Comparison of ENCODE assay signal across 8 mouse cellular contexts in the genomic region with DNA sequence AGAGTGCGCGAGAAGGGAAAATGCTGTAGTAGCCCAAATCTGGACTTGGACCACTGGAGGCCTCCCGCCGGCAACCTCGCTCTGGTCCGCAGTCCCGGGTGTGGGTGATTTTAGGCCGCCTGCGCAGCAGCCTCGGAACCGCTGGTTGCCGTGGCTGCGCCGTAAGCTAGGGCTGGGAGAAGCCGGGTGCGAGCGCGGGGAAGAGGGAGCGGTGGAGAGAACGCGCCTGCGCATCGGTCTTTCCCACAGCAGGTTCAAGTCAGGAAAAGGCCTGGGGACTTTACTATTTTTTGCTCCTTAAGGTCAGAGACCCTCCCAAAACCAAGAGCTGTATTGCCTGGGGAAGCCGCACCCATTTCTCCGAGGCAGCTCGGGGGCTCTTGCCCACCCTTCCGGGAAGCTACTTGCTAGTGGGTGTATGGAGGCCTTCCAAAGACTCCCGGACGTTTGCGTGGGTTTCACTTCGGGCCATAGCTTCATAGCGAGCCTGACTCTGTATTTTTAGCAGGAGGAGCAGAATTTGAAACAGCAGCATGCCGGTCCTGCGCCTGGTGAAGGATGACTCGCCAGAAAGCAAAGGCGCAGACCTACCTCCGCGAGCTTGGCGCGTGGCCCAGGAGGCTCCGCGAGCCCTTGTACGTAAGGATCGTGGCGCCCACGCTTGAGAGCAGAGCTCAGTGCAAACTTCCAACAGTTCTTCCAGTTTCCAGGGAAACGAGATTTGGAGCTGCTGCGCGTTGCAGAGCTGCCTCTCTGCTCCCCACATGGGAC. TPM values are rescaled to one million over a fixed set of nuclear protein-coding genes. Genes with fewer than 3 reads are reported as not detected.
DNase-seq lines count a peak whose midpoint lies in the region; ATAC-seq and TF ChIP-seq lines count a peak whose summit lies in the region.

No protein-coding gene starts in this region.

- peaks cover 69% of the 10 kb centered on the region for H3K27me3 ChIP-seq in forebrain, embryonic 11.5 days (ENCODE audit: control insufficient read depth, insufficient read depth, low read length)

- ATAC-seq in forebrain, embryonic 11.5 days (replicated peaks; ENCODE audit: low FRiP score) = no peak
- no peak for ATAC-seq in erythroid progenitor cell, adult 5-6 weeks (replicated peaks; ENCODE audit: low FRiP score, poor library complexity, severe bottlenecking)

- no peak for TF ChIP-seq POLR2A in lung, adult 2 months (IDR thresholded peaks at IDR 0.05; ENCODE audit: borderline replicate concordance, extremely low read depth, low read depth, low read length)
- peak; percentile 49 for TF ChIP-seq POLR2A in olfactory bulb, adult 2 months (IDR thresholded peaks at IDR 0.05; ENCODE audit: insufficient read depth, low read depth, low read length)

- H3K9me3 ChIP-seq in forebrain, embryonic 11.5 days (ENCODE audit: control insufficient read depth, low read length) = no peaks in the 10 kb centered on the region

- under 1% methylated on average over 49 of the region's 49 CpGs for WGBS in forebrain, embryonic 11.5 days
- WGBS in lung, adult 2 months = under 1% methylated on average over 49 of the region's 49 CpGs
- WGBS in olfactory bulb, adult 2 months = under 1% methylated on average over 49 of the region's 49 CpGs

- H3K36me3 ChIP-seq in forebrain, embryonic 11.5 days (ENCODE audit: control insufficient read depth, insufficient read depth, low read length) = no peaks in the 10 kb centered on the region

- H3K4me1 ChIP-seq in forebrain, embryonic 11.5 days (replicated peaks; ENCODE audit: control insufficient read depth, insufficient read depth, low read length) = peaks cover 13% of the 10 kb centered on the region; the same call in 1 of the 2 replicates
- peaks cover 5% of the 10 kb centered on the region; the same call in 1 of the 2 replicates for H3K4me1 ChIP-seq in lung, adult 2 months (ENCODE audit: control insufficient read depth, insufficient read depth, low read length)
- peaks cover 20% of the 10 kb centered on the region for H3K4me1 ChIP-seq in olfactory bulb, adult 2 months (ENCODE audit: control insufficient read depth, insufficient read depth, low read length)

- no peak overlapping the region for H3K27ac ChIP-seq in forebrain, embryonic 11.5 days (ENCODE audit: low read depth, low read length)
- H3K27ac ChIP-seq in olfactory bulb, adult 2 months (ENCODE audit: insufficient read depth, low read depth, low read length) = peak overlapping the region; percentile 85

- intact Hi-C loops in heart, postnatal 36 days (cut with DNase I) = loop anchor here (5.0 kb wide), 1 partner anchor 102 kb away; a partner anchor contains a TSS

- TF ChIP-seq CTCF in lung, adult 2 months (IDR thresholded peaks at IDR 0.05; ENCODE audit: insufficient read depth, low read length) = no peak
- TF ChIP-seq CTCF in olfactory bulb, adult 2 months (IDR thresholded peaks at IDR 0.05; ENCODE audit: insufficient read depth, low read depth, low read length) = no peak

- H3K9ac ChIP-seq in forebrain, embryonic 11.5 days (ENCODE audit: low read length) = no peak overlapping the region

- H3K4me2 ChIP-seq in forebrain, embryonic 11.5 days (ENCODE audit: low read depth, low read length, severe bottlenecking) = peak overlapping the region; percentile 47

- peak; percentile 64 for DNase-seq in ES-CJ7 (ENCODE audit: low read depth, low spot score)
- DNase-seq in brain, adult 2 months (ENCODE audit: low read depth, low spot score) = peak; percentile 96
- DNase-seq in forebrain, embryonic 11.5 days (ENCODE audit: low spot score) = peak; percentile 70
- DNase-seq in heart, postnatal 36 days = peak; percentile 31 to 32
- DNase-seq in layer of hippocampus, adult 9-10 months (ENCODE audit: low spot score) = peak; percentile 72
- DNase-seq in lung, adult 2 months = peak; percentile 14

- peak overlapping the region; percentile 27 for H3K4me3 ChIP-seq in forebrain, embryonic 11.5 days (ENCODE audit: low read depth, low read length)
- peak overlapping the region; percentile 39 for H3K4me3 ChIP-seq in lung, adult 2 months (replicated peaks; ENCODE audit: extremely low read depth, low read depth, low read length)
- peak overlapping the region; percentile 83 for H3K4me3 ChIP-seq in olfactory bulb, adult 2 months (ENCODE audit: insufficient read depth, low read depth, low read length)

RNA-seq across cellular contexts. Expression of a gene that starts 1.3 kb away (rescaled TPM):
- 0.13 TPM in 1 of 2 replicates, not detected in the other for polyA plus RNA-seq in forebrain, embryonic 11.5 days (2014; fragmentation: Nextera tagmentation; extraction: Ambion mirVana)
- total RNA-seq in heart, postnatal 36 days (2021) = under 1 TPM; 0.78 to 0.81 TPM
- 1.7 and 2.3 TPM in 2 replicates for polyA plus RNA-seq in lung, adult 2 months (2012; rRNA removed)
- polyA plus RNA-seq in olfactory bulb, adult 2 months (2012; ENCODE audit: insufficient read depth, insufficient read length, low replicate concordance, missing spikeins) = not detected in 2 replicates
- total RNA-seq in erythroid progenitor cell, adult 5-6 weeks (2015; ENCODE audit: low replicate concordance) = 0.72 TPM in 1 of 2 replicates, not detected in the other
- total RNA-seq in erythroid progenitor cell, adult 5-6 weeks (2017; ENCODE audit: low replicate concordance) = not detected in 2 replicates

RNA-seq across cellular contexts. Expression of a gene that starts 19.2 kb away (rescaled TPM):
- polyA plus RNA-seq in forebrain, embryonic 11.5 days (2014; fragmentation: Nextera tagmentation; extraction: Ambion mirVana) = 0.23 and 0.40 TPM in 2 replicates
- total RNA-seq in heart, postnatal 36 days (2021) = not detected
- not detected in 2 replicates for polyA plus RNA-seq in lung, adult 2 months (2012; rRNA removed)
- polyA plus RNA-seq in olfactory bulb, adult 2 months (2012; ENCODE audit: insufficient read depth, insufficient read length, low replicate concordance, missing spikeins) = not detected in 2 replicates
- not detected in 2 replicates for total RNA-seq in erythroid progenitor cell, adult 5-6 weeks (2015; ENCODE audit: low replicate concordance)
- not detected in 2 replicates for total RNA-seq in erythroid progenitor cell, adult 5-6 weeks (2017; ENCODE audit: low replicate concordance)

RNA-seq across cellular contexts. Expression of a gene that starts 56.6 kb away (rescaled TPM):
- polyA plus RNA-seq in forebrain, embryonic 11.5 days (2014; fragmentation: Nextera tagmentation; extraction: Ambion mirVana) = 3.7 and 4.3 TPM in 2 replicates
- total RNA-seq in heart, postnatal 36 days (2021) = 1 to 10 TPM; 10.0 TPM
- polyA plus RNA-seq in lung, adult 2 months (2012; rRNA removed) = 9.9 and 12.4 TPM in 2 replicates
- not detected in 2 replicates for polyA plus RNA-seq in olfactory bulb, adult 2 months (2012; ENCODE audit: insufficient read depth, insufficient read length, low replicate concordance, missing spikeins)
- total RNA-seq in erythroid progenitor cell, adult 5-6 weeks (2015; ENCODE audit: low replicate concordance) = 2.5 and 3.2 TPM in 2 replicates
- 2.7 and 4.5 TPM in 2 replicates for total RNA-seq in erythroid progenitor cell, adult 5-6 weeks (2017; ENCODE audit: low replicate concordance)

Comparison
In these comparisons a context has a peak if more than half of its experiments do, and no peak if none do; other contexts are left out.
1. DNase-seq: peak in every context shown above with its lines; median percentile 96 in brain, adult 2 months; 72 in layer of hippocampus, adult 9-10 months; 70 in forebrain, embryonic 11.5 days; 64 in ES-CJ7; 32 in heart, postnatal 36 days; 14 in lung, adult 2 months.
2. H3K4me3 ChIP-seq: peak in every context shown above with its lines; median percentile 83 in olfactory bulb, adult 2 months; 39 in lung, adult 2 months; 27 in forebrain, embryonic 11.5 days.